Mouse (Mus musculus) neural tube, embryonic 12.5 days (tissue): ENCODE results near the gene 2010111I01Rik. TPM values are rescaled to one million over a fixed set of nuclear protein-coding genes. Genes with fewer than 3 reads are reported as not detected.
"Not testable (repeated sequence)": the region's sequence is repeated elsewhere in the genome, so short reads cannot be mapped to it uniquely, and the experiment has no call there.

ENCODE experiments used
- ATAC-seq: fragments of 200-750 bp; cut with Nextera tagmentation; 2 replicates; pipeline ENCODE4 v1.8.0; 2017; ENCODE audit warnings: low read depth, mild to moderate bottlenecking, moderate TSS enrichment, moderate library complexity; ENCODE audit not compliant: low FRiP score
- H3K27ac ChIP-seq: fragments of 300-500 bp; sonication (generic); 2 replicates; pipeline ENCODE4 v1.5.1; 2016
- H3K27me3 ChIP-seq: fragments of 300-500 bp; sonication (generic); replicated peaks from 2 replicates; pipeline ENCODE4 v1.6.1; 2016; ENCODE audit warnings: mild to moderate bottlenecking
- H3K36me3 ChIP-seq: fragments of 300-500 bp; sonication (generic); 2 replicates; pipeline ENCODE4 v1.6.1; 2016; ENCODE audit warnings: mild to moderate bottlenecking
- H3K4me1 ChIP-seq: fragments of 300-500 bp; sonication (generic); 2 replicates; pipeline ENCODE4 v1.6.1; 2016
- H3K4me2 ChIP-seq: fragments of 300-500 bp; sonication (generic); replicated peaks from 2 replicates; pipeline ENCODE4 v1.6.1; 2016; ENCODE audit warnings: mild to moderate bottlenecking
- H3K4me3 ChIP-seq: fragments of 300-500 bp; sonication (generic); 2 replicates; pipeline ENCODE4 v1.5.1; 2016
- H3K9ac ChIP-seq: fragments of 300-500 bp; sonication (generic); 2 replicates; pipeline ENCODE4 v1.6.1; 2016; ENCODE audit warnings: mild to moderate bottlenecking
- H3K9me3 ChIP-seq: fragments of 300-500 bp; sonication (generic); 2 replicates; pipeline ENCODE4 v1.6.1; 2016; ENCODE audit warnings: mild to moderate bottlenecking
- WGBS: fragments of 180-500 bp; shearing (Covaris S2); methylation state at CpG from one replicate; pipeline ENCODE4 v1.1.7; 2016; 5-methylcytosine and 5-hydroxymethylcytosine counted together
- polyA plus RNA-seq: library from polyadenylated mRNA; unstranded; fragments of >200 nt; fragmentation: Nextera tagmentation; extraction: Ambion mirVana; gene quantifications from 2 replicates; pipeline ENCODE4 v1.2.1, GENCODE M21; 2016

The 2010111I01Rik gene
- polyA plus RNA-seq, 1 experiment from 2014 or later = 89.8 TPM

DNA sequence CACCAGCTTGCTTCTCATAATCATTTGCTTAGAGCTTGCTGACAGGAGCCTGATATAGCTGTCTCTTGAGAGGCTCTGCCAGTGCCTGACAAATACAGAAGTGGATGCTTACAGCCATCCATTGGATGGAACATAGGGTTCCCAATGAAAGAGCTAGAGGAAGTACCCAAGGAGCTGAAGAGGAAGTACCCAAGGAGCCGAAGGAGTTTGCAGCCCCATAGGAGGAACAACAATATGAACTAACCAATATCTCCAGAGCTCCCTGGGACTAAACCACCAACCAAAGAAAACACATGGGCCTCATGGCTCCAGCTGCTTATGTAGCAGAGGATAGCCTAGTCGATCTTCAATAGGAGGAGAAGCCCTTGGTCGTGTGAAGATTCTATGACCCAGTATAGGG is 42.8 kb downstream of the 2010111I01Rik start:
- WGBS = 86% methylated on average over 3 of the region's 3 CpGs
- H3K27me3 ChIP-seq, H3K9me3 ChIP-seq, ATAC-seq, H3K36me3 ChIP-seq, H3K4me2 ChIP-seq, H3K27ac ChIP-seq, H3K9ac ChIP-seq, H3K4me1 ChIP-seq, H3K4me3 ChIP-seq: not testable (repeated sequence)

DNA sequence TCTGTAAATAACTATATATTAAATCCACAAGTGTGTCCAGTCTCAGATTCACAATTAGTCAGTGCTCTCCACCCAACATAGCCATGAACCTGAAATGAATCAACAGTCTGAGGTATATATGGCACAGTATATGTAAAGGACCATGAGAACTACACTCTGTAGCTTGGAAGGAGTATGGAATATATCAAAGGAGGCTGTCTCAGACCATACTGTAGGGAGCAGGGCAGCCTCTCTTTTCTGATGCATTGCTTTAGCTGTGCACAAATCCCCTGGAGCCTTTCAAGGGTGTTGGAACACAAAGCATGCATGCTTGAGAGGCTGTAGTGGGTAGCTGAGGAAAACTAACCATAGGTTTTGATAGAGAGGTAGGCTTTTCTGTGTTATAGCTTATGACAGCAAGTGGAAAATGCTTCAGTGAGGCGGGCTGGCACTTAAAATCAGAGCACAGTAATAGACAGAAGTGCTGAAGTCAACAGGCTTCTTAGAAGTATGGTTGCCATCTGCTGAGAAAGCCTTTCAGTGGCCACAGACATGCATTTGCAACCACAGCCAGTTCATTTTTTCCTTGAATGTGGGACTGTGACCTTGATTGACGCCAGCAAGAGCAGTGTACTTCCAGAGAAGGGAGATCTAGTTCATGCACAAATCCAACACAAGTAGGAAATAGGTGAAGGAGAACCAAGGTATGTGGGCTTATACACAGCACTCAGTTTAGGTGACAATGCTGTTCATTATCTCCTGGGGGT is 45.8 kb downstream of the 2010111I01Rik start:
- H3K9ac ChIP-seq = no peak overlapping the region
- H3K4me1 ChIP-seq = no peaks in the 10 kb centered on the region; the same call in 1 of the 2 replicates
- no peaks in the 10 kb centered on the region for H3K27me3 ChIP-seq
- no peak for ATAC-seq
- H3K27ac ChIP-seq = no peak overlapping the region
- H3K4me3 ChIP-seq = no peak overlapping the region
- 85% methylated on average over 2 of the region's 2 CpGs for WGBS
- H3K4me2 ChIP-seq = no peak overlapping the region
- no peaks in the 10 kb centered on the region for H3K9me3 ChIP-seq
- no peaks in the 10 kb centered on the region for H3K36me3 ChIP-seq

DNA sequence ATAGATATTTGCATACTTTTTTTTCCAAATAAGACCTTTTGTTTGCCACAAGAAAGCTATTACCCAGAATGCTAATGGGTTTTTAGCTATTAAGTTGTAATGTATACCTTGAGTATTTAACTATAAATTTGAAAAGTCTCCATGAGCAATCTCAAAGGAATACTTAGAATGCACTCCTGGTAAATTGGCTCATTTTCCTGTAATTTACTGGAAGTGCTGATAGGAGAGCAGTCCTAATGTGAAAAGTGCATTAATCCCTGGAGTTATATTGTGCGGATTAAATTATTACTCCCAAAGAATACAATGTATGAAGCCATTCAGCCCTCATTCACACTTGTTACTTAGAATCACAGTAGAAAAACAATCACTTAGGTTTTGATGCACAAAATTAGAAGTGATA is 49.7 kb downstream of the 2010111I01Rik start:
- WGBS = 77% methylated on average over 1 of the region's 1 CpGs
- H3K27ac ChIP-seq = no peak overlapping the region
- no peaks in the 10 kb centered on the region; the same call in 1 of the 2 replicates for H3K4me1 ChIP-seq
- H3K36me3 ChIP-seq = no peaks in the 10 kb centered on the region
- H3K4me2 ChIP-seq = no peak overlapping the region
- H3K9me3 ChIP-seq = no peaks in the 10 kb centered on the region
- no peak for ATAC-seq
- no peak overlapping the region for H3K9ac ChIP-seq
- no peaks in the 10 kb centered on the region for H3K27me3 ChIP-seq
- no peak overlapping the region for H3K4me3 ChIP-seq

DNA sequence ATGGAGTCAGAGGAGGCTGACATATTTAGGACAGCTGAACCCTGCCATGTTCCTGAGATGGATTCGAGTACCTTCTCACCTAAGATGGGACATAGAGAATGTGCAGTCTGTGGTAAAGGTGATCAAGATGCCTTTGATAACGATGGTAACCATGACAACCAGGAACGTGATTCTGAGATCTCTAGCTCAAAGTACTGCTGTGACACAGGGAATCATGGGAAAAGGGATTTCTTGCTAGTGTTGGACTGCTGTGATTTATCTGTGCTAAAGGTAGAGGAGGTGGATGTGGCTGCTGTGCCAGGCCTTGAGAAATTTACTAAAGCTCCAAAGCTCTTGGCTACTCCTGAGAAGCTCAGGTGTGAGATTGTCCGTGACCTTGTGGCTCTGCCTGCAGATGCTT is 50.7 kb downstream of the 2010111I01Rik start:
- ATAC-seq = no peak
- Histone ChIP-seq H3K36me3 (no peaks in the 10 kb centered on the region), H3K4me2 (peak overlapping the region; percentile 20; the same call in 1 of the 2 replicates), H3K4me3 (no peak overlapping the region), H3K4me1 (no peaks in the 10 kb centered on the region; the same call in 1 of the 2 replicates), H3K27ac (no peak overlapping the region), H3K9ac (no peak overlapping the region), H3K27me3 (no peaks in the 10 kb centered on the region), H3K9me3 (no peaks in the 10 kb centered on the region)
- 87% methylated on average over 4 of the region's 4 CpGs for WGBS

DNA sequence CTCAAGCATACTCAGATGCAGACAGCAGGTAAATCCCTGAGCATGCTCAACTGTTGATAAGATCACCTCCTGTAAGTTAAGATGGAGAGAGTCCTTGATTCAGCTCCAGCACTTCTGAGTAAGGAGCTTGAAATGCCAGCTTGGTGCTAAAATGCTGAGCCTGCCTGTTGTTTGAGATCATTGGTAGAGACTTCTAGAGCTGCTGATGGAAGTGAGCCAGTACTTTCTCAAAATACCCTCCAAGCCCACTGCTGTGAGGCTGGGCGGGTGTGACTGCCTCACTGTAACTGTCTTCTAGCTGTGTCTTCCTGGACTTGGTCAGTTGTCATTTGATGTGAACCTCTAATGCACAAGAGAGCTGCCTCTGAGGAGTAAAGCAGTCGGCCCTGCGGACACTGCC is 51.4 kb downstream of the 2010111I01Rik start:
- no peak for ATAC-seq
- H3K4me2 ChIP-seq = no peak overlapping the region

DNA sequence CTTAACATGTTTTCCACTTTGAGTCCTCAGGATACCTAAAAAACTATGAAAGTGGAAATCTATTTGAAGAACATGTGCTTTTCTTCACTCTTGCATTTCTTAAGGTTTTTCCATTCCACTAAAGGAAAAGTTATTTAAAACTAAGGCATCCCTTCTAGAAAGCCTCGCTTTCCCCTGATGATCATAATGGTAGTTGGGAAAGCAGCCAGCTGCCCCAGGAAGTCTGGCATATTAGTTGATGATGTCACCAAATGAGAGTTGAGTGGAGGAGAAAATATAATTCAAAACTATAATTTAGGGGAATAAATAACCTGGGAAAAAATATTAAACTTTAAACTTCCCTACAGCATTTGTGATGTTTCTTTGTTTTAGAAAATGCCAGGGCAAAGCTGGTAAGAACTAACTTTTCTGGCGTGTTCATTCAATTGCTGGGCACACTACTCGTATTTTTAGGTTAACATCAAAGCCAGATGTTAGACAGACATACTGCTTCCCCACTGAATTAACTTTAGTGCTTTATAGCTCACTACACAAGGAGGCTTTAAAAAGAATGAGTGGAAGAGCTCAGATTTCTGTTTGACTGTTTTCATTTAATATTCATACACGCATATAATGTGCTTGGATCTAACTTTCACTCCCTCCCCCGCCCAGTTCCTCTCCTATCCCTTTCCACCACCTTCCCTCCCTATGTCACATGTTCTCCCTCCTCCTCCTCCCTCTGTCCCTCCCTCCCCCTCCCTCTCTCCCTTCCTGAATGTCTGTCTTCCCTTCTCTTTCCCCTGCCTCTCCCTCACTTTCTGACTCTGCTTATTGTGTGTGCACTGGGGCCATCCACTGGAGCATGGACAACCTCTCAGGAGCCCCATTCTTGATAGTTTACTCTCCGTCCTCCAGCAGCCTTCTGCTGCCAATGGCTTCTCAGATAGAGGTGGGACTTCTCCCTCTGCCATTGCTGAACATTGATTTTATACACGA is 58.8 kb downstream of the 2010111I01Rik start:
- H3K9me3 ChIP-seq = no peaks in the 10 kb centered on the region
- no peaks in the 10 kb centered on the region for H3K4me1 ChIP-seq
- no peak overlapping the region for H3K27ac ChIP-seq
- WGBS = 69% methylated on average over 7 of the region's 7 CpGs
- no peaks in the 10 kb centered on the region for H3K36me3 ChIP-seq
- no peak for ATAC-seq
- no peak overlapping the region for H3K9ac ChIP-seq
- no peak overlapping the region for H3K4me2 ChIP-seq
- no peaks in the 10 kb centered on the region for H3K27me3 ChIP-seq
- no peak overlapping the region for H3K4me3 ChIP-seq

More for the DNA sequence above, 51.4 kb downstream of the 2010111I01Rik start:
- Histone ChIP-seq H3K27ac (no peak overlapping the region), H3K9ac (no peak overlapping the region), H3K9me3 (no peaks in the 10 kb centered on the region), H3K36me3 (no peaks in the 10 kb centered on the region), H3K27me3 (no peaks in the 10 kb centered on the region), H3K4me1 (no peaks in the 10 kb centered on the region; the same call in 1 of the 2 replicates), H3K4me3 (no peak overlapping the region)
- WGBS = 88% methylated on average over 3 of the region's 3 CpGs

DNA sequence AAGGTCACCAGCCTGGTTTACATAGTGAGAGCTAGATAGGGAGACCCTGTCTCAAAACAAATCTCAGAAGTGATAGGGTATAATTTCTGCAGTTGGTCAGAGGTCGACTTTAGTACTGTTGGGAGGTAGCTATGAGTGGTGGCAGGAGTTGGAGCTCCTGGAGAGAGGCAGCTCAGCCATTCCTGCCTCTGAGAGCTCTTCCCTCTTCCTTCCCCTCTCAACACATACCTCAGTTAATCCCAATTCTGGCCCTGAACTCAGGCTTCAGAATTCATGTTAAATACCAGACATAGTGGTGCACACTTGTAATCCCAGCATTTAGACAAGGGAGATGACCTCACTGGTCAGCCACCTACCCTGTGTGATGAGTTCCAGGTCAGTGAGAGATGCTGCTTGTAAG is 65.3 kb downstream of the 2010111I01Rik start:
- no peaks in the 10 kb centered on the region for H3K9me3 ChIP-seq
- H3K27ac ChIP-seq = no peak overlapping the region
- WGBS = 74% methylated on average over 1 of the region's 1 CpGs
- H3K36me3 ChIP-seq = no peaks in the 10 kb centered on the region
- no peaks in the 10 kb centered on the region for H3K27me3 ChIP-seq
- H3K4me1 ChIP-seq = peaks cover 12% of the 10 kb centered on the region; the same call in 1 of the 2 replicates
- H3K4me3 ChIP-seq = no peak overlapping the region
- no peak overlapping the region for H3K4me2 ChIP-seq
- H3K9ac ChIP-seq = no peak overlapping the region
- no peak for ATAC-seq

DNA sequence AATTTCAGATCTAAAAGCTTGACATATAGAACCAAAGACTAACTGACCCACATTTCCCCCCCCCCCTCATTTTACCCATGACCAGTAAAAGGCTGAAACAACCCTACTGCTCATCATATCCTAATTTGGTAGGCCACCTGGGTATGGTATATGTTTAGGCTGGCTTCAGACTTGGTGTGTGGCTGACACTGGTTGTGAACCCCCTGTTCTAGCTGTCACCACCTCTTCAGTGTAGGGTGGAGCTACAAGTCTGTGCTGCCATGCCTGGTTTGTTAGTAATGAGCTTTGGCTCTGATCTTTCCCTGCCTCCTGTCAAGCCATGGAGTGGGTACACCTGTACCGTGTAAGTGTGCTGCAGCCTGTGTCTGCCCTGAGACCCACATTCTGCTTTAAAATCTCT is 66.6 kb downstream of the 2010111I01Rik start:
- Histone ChIP-seq H3K4me2 (no peak overlapping the region), H3K27ac (no peak overlapping the region), H3K27me3 (no peaks in the 10 kb centered on the region), H3K9me3 (no peaks in the 10 kb centered on the region), H3K36me3 (no peaks in the 10 kb centered on the region), H3K9ac (no peak overlapping the region), H3K4me3 (no peak overlapping the region), H3K4me1 (peaks cover 12% of the 10 kb centered on the region; the same call in 1 of the 2 replicates)
- WGBS = 88% methylated on average over 1 of the region's 1 CpGs
- ATAC-seq = no peak

DNA sequence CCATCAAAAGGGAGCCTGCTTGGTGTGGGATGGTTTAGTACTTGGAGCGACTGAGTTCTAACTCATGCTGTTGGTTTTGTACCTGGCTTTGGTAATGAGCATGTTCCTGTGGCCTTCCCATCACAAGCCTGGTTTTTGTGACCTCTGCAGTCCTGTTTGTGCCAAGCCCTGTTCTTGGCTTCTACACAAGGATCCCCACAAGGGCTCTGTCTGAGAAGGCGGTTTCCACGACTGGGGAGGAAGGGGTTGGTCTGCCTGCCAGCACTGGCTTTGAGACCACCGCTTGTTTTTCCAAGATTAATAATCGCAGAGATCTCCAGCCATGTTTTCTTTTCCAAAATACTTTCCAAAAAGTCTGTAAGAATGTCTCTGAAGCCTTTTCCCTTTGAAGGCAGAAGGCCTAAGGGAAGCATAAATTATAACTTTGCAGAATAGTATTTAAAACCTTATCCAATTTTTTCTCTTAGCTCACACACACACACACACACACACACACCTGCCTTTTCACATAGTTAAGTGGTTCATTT is 67.7 kb downstream of the 2010111I01Rik start:
- H3K4me2 ChIP-seq = no peak overlapping the region
- no peak overlapping the region for H3K4me3 ChIP-seq
- no peaks in the 10 kb centered on the region for H3K27me3 ChIP-seq
- H3K9ac ChIP-seq = no peak overlapping the region
- H3K9me3 ChIP-seq = no peaks in the 10 kb centered on the region
- WGBS = 88% methylated on average over 5 of the region's 5 CpGs
- no peaks in the 10 kb centered on the region for H3K36me3 ChIP-seq
- no peak for ATAC-seq
- no peak overlapping the region for H3K27ac ChIP-seq
- peaks cover 12% of the 10 kb centered on the region; the same call in 1 of the 2 replicates for H3K4me1 ChIP-seq

DNA sequence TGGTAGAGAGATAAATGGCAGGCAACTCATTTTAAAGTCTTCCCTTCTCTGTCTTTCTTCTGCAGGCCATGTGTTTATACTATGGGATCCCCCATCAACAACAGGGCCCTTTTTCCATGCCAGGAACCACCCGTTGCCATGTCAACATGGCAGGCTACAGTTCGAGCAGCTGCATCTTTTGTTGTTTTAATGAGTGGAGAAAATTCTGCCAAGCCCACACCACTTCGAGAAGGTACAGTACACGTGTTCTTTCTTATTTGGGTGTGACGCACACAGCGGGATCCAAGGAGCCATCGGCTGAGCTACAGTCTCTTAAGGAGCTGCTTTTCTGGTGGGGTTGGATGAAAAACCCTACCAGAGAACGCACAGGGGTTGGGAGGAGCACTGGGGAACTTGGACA is 68.3 kb downstream of the 2010111I01Rik start:
- Histone ChIP-seq H3K9me3 (no peaks in the 10 kb centered on the region), H3K4me1 (peaks cover 12% of the 10 kb centered on the region; the same call in 1 of the 2 replicates), H3K27ac (no peak overlapping the region), H3K36me3 (no peaks in the 10 kb centered on the region), H3K27me3 (no peaks in the 10 kb centered on the region), H3K4me2 (no peak overlapping the region), H3K9ac (no peak overlapping the region), H3K4me3 (no peak overlapping the region)
- 55% methylated on average over 8 of the region's 8 CpGs for WGBS
- ATAC-seq = peak; percentile 61; the same call in 1 of the 2 replicates

DNA sequence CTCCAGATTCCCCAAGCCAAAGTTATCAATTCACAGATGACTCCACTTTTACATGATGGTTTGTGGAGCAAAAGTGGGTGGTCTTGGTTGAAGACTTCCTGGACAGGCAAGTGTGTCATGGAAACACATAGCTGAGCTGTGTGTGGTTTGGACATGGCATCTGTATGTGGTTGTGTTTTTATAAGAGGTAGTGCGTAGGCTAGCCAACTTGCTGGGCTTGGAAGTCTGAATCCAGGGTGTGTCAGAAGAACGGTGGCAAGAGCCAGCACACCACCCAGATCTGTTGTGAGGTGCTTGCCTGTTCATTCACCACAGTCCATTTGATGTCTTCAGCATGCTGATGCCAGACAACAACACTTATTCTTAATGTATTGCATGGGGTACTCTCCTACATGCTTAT is 68.7 kb downstream of the 2010111I01Rik start:
- H3K9ac ChIP-seq = no peak overlapping the region
- WGBS = 97% methylated on average over 2 of the region's 2 CpGs
- peaks cover 12% of the 10 kb centered on the region; the same call in 1 of the 2 replicates for H3K4me1 ChIP-seq
- no peaks in the 10 kb centered on the region for H3K36me3 ChIP-seq
- no peaks in the 10 kb centered on the region for H3K9me3 ChIP-seq
- ATAC-seq = no peak
- no peak overlapping the region for H3K4me3 ChIP-seq
- H3K27ac ChIP-seq = no peak overlapping the region
- H3K4me2 ChIP-seq = no peak overlapping the region
- no peaks in the 10 kb centered on the region for H3K27me3 ChIP-seq

DNA sequence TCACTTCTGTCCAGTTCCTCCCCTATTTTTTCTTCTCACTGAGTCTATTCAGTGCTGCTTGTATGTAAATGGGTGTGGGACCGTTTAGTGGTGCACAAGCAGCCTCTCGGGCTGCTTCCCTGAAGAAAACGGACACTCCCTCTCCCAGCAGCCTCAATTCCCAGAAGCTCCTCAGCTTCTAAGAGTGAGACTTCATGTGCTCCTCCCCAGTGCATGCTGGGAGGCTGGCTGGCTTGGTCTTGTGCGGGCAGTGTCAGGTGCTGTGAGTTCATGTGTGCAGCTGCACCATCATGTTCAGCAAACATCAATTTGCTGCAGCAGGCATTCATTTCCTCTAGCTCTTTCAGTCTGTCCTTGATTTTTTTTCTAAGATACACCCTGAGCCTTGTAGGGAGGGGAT is 70.0 kb downstream of the 2010111I01Rik start:
- WGBS = 61% methylated on average over 4 of the region's 4 CpGs
- no peak for ATAC-seq
- H3K4me3 ChIP-seq = no peak overlapping the region
- no peaks in the 10 kb centered on the region for H3K27me3 ChIP-seq
- no peaks in the 10 kb centered on the region for H3K36me3 ChIP-seq
- no peaks in the 10 kb centered on the region for H3K9me3 ChIP-seq
- H3K4me2 ChIP-seq = no peak overlapping the region
- H3K27ac ChIP-seq = no peak overlapping the region
- H3K9ac ChIP-seq = no peak overlapping the region
- peaks cover 12% of the 10 kb centered on the region; the same call in 1 of the 2 replicates for H3K4me1 ChIP-seq
